Mouse (Mus musculus) gastrocnemius, adult 2 months (tissue): ENCODE data around the gene Apoc1. TPM values are rescaled to one million over a fixed set of nuclear protein-coding genes. Genes with fewer than 3 reads are reported as not detected.
"Not testable (repeated sequence)": the region's sequence is repeated elsewhere in the genome, so short reads cannot be mapped to it uniquely, and the experiment has no call there.

ENCODE experiments used
- DNase-seq: peaks from one replicate; pipeline ENCODE4 v3.0.0; 2022
- H3K27ac ChIP-seq: fragments of 200-600 bp; 2 replicates; pipeline ENCODE4 v1.8.1; 2022; ENCODE audit warnings: mild to moderate bottlenecking
- H3K4me3 ChIP-seq: fragments of 200-600 bp; 2 replicates; pipeline ENCODE4 v1.8.1; 2022; ENCODE audit warnings: mild to moderate bottlenecking, moderate library complexity
- CTCF ChIP-seq: fragments of 200-600 bp; IDR thresholded peaks from 2 replicates; pipeline ENCODE4 v1.8.1; 2022; ENCODE audit warnings: antibody characterized with exemption, mild to moderate bottlenecking, moderate library complexity
- intact Hi-C: fragments of 180-260 bp; cut with DNase I; formaldehyde crosslinking; loops from one replicate; pipeline ENCODE4 v1.15.1; 2025
- total RNA-seq, 2 experiments: library from RNA; stranded (reverse); gene quantifications; 2 replicates each; pipeline ENCODE4 v1.2.3; 2021

Apoc1 gene
- total RNA-seq, 2 experiments from 2014 or later = 0.64 to 1.1 TPM

DNA sequence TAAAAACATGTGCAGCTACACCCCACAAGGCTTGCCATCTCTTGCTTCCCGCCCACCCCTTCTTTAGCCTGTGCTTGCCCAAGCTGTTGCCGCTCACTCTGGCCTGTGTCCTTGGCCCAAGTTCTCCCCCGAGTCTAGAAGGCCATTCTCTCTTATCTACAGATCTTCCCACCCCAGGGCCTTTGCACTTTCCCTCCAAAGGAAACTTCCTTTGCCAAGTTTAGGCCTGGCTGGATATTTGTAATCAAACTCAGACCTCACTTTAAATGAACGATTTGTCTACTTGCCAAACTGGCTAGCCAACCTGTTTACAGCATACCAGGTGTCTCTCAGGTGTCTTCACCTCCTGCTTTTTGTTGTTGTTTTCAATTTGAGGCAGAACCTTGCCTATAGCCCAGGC is 1.6 kb downstream of the Apoc1 start:
- H3K4me3 ChIP-seq = no peak overlapping the region
- H3K27ac ChIP-seq = no peak overlapping the region
- DNase-seq = no peak
- no peak for TF ChIP-seq CTCF
- intact Hi-C loops = no loop called here

- no peak for TF ChIP-seq CTCF
- intact Hi-C loops = no loop called here
- no peak for DNase-seq
Measured at GRCm38 (mm10) chr7:19688611-19689010, 3.8 kb downstream of the Apoc1 start.

GRCm38 (mm10) chr7:19688101-19688500 is 4.4 kb downstream of the Apoc1 start:
- intact Hi-C loops = no loop called here
- TF ChIP-seq CTCF = no peak
- H3K4me3 ChIP-seq = no peak overlapping the region

More at GRCm38 (mm10) chr7:19688611-19689010, 3.8 kb downstream of the Apoc1 start:
- H3K27ac ChIP-seq = no peak overlapping the region
- H3K4me3 ChIP-seq = no peak overlapping the region

DNA sequence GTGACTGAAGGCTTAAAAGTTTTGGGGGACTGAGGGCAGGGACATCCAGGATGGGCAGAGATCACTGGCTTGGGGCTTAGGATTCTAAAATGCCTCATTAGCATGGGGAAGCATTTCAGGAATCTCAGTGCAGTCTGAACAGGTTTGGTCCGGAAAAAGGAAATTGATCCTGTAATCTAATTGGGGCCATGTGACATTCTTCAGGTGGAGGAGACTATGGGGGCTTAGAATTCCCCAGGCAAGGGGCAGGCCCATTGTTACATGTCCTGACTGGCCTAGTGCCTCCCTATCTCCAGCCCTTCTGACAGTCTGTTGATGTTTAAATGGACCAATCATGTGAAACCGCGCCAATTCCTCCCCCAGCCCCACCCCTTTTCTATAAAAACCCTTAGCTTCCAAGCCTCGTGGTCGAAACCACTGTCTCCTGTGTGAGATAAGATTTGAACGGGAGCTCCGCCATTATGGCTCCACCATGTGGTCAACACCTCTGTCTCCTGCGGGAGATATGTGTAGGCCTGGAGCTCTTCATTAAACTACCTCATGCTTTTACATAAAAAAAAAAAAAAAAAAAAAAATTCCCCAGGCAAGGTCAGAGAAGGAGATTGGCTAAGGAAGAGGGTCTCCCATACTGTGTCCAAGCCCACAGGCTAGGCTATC is 5.4 kb downstream of the Apoc1 start:
- H3K27ac ChIP-seq, DNase-seq, intact Hi-C loops, H3K4me3 ChIP-seq: not testable (repeated sequence)

More at GRCm38 (mm10) chr7:19688101-19688500, 4.4 kb downstream of the Apoc1 start:
- no peak overlapping the region for H3K27ac ChIP-seq
- DNase-seq = no peak

- no peak overlapping the region for H3K27ac ChIP-seq
- DNase-seq = no peak
- no peak for TF ChIP-seq CTCF
- no peak overlapping the region for H3K4me3 ChIP-seq
- intact Hi-C loops = no loop called here
Measured at GRCm38 (mm10) chr7:19686521-19686920, 5.9 kb downstream of the Apoc1 start.

- H3K27ac ChIP-seq = no peak overlapping the region
- no peak overlapping the region for H3K4me3 ChIP-seq
- no peak for TF ChIP-seq CTCF
- intact Hi-C loops = no loop called here
- no peak for DNase-seq
Measured at GRCm38 (mm10) chr7:19685374-19685773, 7.1 kb downstream of the Apoc1 start.

DNA sequence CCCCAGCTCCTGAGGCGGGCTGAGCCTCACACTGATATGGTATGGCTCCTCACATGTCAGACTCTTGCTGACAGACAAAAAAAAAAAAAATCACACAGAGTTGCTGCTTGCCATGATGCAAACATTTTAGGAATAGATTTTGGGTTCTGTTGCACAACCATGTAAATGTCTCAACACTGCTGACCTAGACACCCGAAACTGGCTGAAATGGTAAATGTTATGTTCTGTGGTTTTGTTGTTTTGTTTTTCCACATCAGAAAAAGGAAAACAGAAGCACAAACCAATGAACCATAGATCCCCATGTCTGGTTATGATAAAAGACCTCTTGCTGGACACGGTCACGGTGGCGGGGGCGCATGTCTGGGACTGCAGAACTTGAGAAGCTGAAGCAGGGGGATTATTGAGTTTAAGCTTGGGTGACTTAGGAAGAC is 8.7 kb downstream of the Apoc1 start:
- intact Hi-C loops = no loop called here
- no peak for TF ChIP-seq CTCF
- Histone ChIP-seq H3K4me3 (no peak overlapping the region), H3K27ac (no peak overlapping the region)
- DNase-seq = no peak

DNA sequence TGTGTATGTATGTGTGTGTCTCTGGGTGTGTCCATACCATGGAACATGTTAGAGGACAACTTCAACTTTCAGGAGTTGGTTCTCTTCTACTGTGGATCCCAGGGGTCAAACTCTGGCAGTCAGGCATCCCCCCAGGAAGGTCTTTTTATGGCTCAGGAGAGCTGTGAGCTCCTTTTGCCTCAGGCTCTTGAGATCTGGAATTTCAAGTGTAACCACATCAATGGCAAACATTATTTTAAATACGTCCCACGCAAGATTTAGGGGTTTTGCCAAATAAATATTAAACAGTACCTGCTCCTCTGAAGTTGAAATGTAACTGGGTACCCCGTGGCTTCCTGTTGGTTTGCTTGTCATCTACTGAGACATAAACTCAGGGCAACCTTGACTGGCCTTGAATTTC is 9.5 kb downstream of the Apoc1 start:
- DNase-seq = no peak
- intact Hi-C loops = no loop called here
- TF ChIP-seq CTCF = no peak

DNA sequence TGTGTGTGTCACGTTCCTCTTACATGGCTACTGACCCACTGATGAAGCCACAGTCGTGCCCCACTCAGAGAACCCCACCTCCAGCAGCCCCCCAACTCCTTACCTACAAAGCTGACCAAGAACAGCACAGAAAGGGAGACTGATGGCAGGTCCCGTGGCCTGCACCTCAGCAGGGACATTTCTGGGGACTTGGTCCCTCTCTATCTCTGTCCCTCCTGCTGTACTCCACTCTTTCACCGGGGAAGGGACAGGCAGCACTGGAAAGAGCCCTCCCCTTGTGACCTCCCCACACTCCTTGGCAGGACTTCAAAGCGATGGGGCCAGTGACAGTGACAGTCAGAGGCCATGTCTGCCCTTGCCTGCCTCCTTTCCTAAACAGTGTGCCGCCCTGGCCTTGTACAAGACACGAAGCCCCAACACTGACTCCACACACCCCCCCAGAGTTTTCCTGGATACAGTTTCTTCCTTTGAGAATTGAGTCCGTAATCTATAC is 11.2 kb downstream of the Apoc1 start, which contains the start of the genes Gm44805 and Apoc4:
Gene Gm44805, minus strand, starts transcription at position 222 of the 493 bp plus-strand sequence.
Gene Apoc4, minus strand, starts transcription at position 278 of the 493 bp plus-strand sequence.
- no peak for DNase-seq
- Histone ChIP-seq H3K4me3 (no peak within 1 kb of the TSS), H3K27ac (no peak within 1 kb of the TSS)
- intact Hi-C loops = no loop called here
- no peak for TF ChIP-seq CTCF

More for the DNA sequence above, 9.5 kb downstream of the Apoc1 start:
- no peak overlapping the region for H3K27ac ChIP-seq
- H3K4me3 ChIP-seq = no peak overlapping the region

- DNase-seq = no peak
- Histone ChIP-seq H3K4me3 (no peak overlapping the region), H3K27ac (no peak overlapping the region)
- intact Hi-C loops = no loop called here
- no peak for TF ChIP-seq CTCF
Measured at GRCm38 (mm10) chr7:19680702-19681101, 11.8 kb downstream of the Apoc1 start.

DNA sequence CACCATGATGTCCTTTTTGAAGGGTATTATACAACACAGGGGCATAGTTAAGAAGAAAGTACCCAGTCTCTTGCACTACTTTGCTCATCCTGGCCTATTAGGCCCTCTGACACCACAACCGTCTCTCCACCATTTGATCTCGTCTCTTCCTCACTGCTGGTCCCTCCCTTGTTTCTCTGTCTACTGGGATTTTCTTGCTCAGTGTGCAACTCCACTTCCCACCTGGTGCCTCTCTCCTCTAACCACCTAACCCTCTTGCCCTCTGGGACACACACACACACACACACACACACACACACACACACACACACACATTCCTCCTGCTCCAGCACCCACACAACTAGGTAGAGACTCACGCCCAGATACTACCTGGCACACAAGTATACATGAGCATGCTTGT is 13.6 kb downstream of the Apoc1 start:
- Histone ChIP-seq H3K27ac (no peak overlapping the region), H3K4me3 (no peak overlapping the region)
- TF ChIP-seq CTCF = no peak
- no peak for DNase-seq
- intact Hi-C loops = no loop called here

DNA sequence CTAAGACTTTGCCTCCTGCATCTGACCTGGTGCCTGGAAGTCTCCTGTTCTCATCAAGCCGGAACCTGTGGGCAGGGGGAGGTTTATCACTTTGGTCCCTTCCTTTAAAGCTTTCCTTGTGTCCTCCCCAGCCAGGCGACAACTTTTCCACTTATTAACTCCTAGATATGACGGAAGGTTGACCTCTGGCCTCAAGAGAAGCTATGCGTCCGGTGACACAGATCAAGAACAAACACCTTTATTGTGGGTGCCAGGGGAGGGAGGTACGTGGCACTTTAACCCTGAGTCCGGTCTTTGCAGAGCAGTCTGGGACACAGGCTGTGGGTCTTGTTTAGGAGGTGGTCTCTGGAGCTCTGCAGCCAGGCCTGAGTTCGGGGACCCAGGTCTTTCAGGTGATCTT is 14.6 kb downstream of the Apoc1 start, which contains the start of gene Apoc2:
Gene Apoc2, minus strand, starts transcription at position 70 of the 400 bp plus-strand sequence.
- intact Hi-C loops = no loop called here

GRCm38 (mm10) chr7:19676662-19677061 is 15.8 kb downstream of the Apoc1 start:
- Histone ChIP-seq H3K27ac (no peak overlapping the region), H3K4me3 (no peak overlapping the region)
- DNase-seq = no peak
- intact Hi-C loops = no loop called here
- TF ChIP-seq CTCF = no peak

More for the DNA sequence above, 14.6 kb downstream of the Apoc1 start, which contains the start of gene Apoc2:
- no peak within 1 kb of the TSS for H3K27ac ChIP-seq
- no peak for DNase-seq
- no peak for TF ChIP-seq CTCF
- no peak within 1 kb of the TSS for H3K4me3 ChIP-seq

DNA sequence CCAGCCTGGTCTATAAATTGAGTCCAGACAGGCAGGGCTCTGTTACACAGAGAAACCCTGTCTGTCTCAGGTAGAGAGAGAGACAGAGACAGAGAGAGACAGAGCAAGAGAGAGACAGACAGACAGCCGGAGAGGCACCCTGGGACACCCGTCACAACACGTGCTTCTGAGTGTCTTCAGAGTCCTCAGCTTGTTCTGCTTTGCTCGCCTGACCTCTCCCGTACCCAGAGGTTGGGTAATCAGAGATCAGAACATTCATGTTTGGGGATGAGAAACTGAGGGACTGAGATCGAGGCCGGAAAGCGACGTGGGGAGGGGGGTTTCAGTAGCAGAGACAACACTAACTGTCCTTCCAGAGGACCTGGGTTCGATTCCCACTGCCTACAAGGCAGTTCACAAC is 16.6 kb downstream of the Apoc1 start:
- intact Hi-C loops = no loop called here
- no peak overlapping the region for H3K4me3 ChIP-seq
- no peak for TF ChIP-seq CTCF

More for the DNA sequence above, 16.6 kb downstream of the Apoc1 start:
- DNase-seq = no peak
- H3K27ac ChIP-seq = no peak overlapping the region
